Mouse (Mus musculus) stomach, postnatal 0 days (tissue): ENCODE results near the gene Sct.

Source experiments
- CTCF ChIP-seq: IDR thresholded peaks from 2 replicates; pipeline ENCODE4 v1.5.1; 2016; ENCODE audit warnings: antibody characterized with exemption, low read depth, mild to moderate bottlenecking, moderate library complexity
- EP300 ChIP-seq: optimal IDR thresholded peaks from 2 replicates; pipeline ENCODE3; 2016; ENCODE audit warnings: antibody characterized with exemption

DNA sequence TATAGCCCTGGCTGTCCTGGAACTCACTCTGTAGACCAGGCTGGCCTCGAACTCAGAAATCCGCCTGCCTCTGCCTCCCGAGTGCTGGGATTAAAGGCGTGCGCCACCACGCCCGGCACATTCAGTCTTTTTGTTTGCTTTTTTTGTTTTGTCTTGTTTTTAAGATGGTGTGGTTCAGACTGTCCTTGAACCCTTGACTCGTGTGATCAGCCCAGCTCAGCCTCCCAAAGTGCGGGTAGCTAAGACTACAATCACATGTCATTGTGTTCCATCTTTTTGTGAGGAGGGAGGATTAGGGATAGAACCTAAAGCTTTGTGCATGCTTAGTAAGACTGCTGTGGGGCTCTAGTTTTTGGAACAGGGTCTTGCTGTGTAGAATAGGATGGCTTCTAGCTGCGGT lies 47.4 kb downstream of the Sct start:
- TF ChIP-seq CTCF (no peak), EP300 (no peak)
